Mouse (Mus musculus) c-Kit-negative CD71-positive TER-119-positive erythroid progenitor cells, embryonic 14.5 days (primary cell): ENCODE results near the gene Lrrn4cl.
"Not testable (repeated sequence)": the region's sequence is repeated elsewhere in the genome, so short reads cannot be mapped to it uniquely, and the experiment has no call there.

Source experiments
- DNase-seq: peaks from one replicate; pipeline ENCODE4 v3.0.0-alpha.2; 2013; ENCODE audit warnings: low read depth, low spot score

The Lrrn4cl gene

DNA sequence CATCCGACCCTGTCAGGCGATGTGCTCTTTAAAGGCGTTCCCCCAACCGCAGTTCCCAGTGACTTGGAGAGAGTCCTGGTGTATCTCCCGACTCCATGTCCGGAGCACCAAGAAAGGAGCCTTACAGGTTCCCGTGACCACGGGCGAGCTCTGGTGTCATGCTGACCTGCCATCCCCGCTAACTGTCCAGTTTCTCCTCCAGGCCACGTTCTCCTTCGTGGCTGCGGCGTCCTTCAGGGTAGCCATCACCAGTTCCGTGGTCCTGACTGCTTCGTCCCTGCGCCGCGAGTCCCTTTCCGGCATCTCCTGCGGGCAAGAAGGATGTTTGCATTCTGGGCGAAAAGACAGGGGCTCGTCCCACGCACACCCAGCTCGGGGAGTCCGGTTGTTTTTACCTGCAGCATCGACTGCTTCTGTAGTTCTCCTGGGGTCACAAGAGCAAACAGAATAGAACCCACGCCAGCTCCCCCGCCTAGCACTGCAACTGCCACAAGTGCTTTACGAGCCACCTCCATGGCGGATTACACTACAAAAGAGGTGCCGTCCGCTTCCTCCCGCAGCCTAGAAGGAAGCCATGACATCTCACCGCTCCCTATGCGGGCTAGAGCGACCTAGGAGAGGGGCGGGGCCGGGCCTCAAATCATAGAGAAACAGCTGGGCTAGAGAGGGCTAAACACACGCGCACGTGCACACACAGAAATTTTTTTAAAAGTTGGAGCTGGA is 29.9 kb downstream of the Lrrn4cl start, which contains the start of gene Uqcc3:
Uqcc3 (minus strand) TSS at position 613 of the 723 bp plus-strand sequence.
- peak; percentile 72 for DNase-seq

DNA sequence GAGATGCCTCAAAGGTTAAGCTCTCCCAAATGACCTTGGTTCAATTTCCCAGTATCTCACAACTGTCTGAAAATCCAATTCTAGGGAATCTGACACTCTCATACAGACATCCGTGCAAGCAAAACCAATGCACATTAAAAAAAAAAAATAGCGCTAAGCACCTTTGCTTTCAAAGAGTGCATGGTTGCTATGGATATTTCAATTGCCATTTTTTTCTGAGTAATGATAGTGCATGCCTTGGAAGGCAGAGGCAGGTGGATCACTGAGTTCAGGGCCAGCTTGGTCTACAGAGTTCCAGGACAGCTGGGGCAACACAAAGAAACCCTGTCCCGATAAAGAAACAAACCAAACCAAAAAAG is 30.4 kb downstream of the Lrrn4cl start:
- no peak for DNase-seq

DNA sequence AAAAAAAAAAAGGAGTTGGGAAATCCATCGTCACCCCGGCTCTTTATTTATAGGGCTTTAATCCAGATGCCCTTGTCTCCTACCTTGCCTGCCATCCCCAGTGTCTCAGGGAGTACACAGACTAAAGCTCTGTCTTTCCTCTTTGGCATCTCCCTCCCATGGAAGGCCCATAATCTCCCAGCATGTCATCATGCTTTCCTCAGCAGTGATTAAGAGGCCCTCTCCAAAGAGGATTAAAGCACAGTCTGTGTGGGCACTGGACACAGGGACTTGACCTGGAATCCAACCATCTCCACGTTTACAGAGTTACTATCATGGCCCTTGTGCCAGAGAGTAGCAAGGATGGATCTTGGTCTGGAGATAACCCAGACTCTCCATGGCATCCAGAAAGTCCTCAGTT is 33.0 kb downstream of the Lrrn4cl start, which contains the start of the genes Lbhd1 and Gm49403:
Lbhd1 (plus strand) TSS at position 117 of the 400 bp plus-strand sequence.
Gm49403 (plus strand) TSS at position 315 of the 400 bp plus-strand sequence.
- DNase-seq = no peak

DNA sequence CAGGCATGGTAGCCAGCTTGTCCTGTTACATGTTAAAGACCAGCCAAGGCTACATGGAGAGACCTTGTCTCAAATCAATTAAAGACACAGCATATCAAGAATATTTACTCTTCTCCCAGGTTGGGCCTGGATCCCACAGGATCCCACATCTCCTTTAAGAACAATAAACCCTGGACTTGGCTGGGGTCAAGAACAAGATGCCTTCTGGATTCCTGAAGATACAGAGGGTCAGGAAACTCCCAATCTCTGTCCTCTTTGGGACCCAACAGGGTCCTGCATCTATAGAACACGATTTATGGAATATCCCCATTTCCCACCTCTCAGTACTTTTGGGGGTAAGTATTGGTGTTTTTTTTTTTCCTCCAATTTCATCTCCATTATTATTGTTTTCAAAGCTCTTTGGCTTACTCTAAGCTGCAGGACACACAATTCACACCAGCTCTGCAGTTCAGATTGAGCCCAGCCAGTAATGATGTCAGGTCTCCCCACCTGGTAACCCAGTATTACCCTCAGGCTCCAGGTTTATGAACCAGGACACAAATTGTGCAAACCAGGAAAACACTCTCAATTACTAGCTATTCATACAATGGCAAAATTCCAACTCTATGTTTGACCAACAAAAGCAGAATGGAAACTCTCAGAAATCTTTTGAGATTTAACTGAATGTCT is 36.5 kb downstream of the Lrrn4cl start:
- DNase-seq = no peak

DNA sequence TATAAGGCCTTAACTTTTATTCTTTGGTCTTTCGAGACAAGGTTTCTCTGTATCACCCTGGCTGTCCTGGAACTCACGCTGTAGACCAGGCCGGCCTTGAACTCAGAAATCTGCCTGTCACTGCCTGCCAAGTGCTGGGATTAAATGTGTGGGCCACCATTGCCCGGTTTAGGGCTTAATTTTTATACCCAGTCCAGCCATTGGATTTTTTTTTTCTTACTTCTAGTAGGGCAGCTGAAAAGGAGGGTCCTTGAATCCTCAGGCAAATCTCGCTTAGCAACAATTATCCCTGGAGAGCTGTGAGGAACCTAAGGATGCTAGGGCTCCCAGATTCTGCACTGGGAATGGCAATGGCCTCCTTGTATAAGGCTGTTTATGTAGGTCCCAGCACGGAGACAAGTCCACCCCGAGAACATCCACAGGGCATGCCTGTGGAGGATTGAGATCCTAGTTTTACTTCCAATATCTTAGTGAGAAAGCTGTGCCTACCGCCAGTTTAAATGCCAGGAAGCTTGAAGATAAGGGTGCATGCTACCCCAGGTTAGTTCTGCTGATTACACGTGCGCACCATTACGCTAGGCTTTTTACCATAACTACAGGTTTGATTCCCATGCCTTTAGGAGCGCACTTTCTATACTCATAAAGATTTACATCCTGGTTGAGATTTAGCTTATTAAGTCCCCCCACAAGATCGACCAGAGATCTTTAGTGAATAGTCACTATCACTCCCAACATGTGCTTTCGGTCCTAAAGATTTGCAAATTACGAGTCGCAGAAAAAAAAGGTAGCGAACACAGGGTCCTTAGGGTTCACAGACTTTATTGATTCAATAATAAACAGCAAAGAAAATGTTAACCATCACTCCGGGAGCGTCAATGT is 37.3 kb downstream of the Lrrn4cl start:
- peak; percentile 28 for DNase-seq

DNA sequence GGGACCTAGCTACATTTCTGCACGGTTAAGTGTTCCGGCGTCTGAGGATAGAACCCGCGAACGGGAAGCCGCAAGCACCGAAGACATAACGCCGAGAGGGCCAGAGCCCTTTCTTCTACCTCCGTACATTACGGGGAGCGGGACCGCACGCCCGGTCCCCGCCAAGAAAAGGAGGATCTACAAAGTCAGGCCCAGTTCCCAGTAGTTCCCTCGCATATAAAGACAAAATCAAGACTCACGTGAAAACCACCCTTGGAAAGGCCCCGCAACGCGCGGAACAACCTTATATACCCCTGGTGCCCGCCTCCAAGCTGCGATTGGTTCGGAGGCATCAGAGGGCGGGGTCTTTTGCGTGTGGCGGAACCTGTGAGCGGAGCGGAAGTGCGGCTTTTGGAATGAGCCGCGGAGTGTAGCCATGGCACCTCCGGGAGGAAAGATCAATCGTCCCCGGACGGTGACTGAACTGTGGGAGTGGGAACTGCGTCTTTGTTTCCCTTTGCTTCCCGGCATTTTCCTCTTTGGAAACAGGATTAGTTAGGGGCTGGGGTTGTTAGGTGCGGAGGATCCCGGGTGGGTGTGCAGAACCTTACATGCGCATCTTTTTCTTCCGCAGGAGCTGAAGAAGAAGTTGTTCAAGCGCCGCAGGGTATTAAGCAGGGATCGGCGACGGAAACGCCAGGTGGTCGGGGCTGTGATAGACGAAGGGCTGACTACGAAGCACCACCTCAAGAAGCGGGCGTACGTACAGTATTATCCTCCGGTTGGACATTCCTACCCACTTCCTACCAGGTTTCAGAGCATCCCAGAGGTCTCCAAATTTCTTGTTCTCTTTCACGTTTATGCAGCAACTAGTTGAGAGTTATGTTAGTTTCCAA is 38.2 kb downstream of the Lrrn4cl start, which contains the start of the genes 1810009A15Rik and Gm49416:
1810009A15Rik (plus strand) TSS at position 343 of the 875 bp plus-strand sequence.
Gm49416 (plus strand) TSS at position 416 of the 875 bp plus-strand sequence.
- DNase-seq = peak; percentile 93

DNA sequence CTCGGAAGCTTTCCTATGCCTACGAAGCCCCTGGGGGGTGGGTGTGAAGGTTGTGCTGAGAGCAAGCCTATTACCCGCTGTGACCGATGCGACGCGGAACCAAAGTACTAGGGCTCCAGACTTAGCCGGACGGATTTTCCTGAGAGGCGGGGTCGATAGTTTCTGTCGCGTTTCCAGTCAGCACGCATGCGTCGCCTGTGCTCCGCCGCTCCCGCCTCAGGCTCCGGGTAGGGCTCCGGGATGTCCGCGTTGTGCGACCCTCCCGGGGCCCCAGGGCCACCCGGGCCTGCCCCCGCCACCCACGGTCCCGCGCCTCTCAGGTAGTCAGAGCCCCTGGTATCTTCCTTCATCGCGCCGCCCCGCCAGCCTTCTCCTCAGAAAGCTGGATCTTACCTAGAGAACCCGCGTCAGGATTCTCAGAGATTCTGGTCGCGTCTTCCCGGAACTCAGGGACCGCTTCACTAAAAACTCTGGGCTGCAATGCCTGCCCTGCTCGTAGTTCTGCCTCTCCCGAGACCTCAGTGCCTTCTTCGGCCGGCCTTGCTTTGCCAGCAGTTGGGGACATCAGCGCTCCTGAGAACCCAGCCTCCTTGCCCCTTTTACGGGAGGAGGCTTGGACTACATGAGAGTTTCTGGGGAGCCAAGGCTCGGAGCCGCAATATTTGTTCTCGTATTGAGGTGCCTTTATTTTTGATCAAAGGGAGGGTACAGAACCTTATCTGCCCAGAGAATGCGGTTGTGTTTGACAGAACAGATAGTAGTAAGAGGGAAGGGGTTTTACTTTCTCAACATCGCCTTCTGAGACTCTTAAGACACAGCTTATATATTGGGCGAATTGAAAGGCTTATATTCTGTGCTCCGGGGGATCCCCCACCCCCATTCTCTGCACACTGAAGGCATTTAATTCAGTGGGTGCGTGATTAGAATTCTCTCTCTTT is 42.5 kb downstream of the Lrrn4cl start, which contains the start of gene Ints5:
Ints5 (plus strand) TSS at position 177 of the 938 bp plus-strand sequence.
- peak; percentile 82 for DNase-seq

DNA sequence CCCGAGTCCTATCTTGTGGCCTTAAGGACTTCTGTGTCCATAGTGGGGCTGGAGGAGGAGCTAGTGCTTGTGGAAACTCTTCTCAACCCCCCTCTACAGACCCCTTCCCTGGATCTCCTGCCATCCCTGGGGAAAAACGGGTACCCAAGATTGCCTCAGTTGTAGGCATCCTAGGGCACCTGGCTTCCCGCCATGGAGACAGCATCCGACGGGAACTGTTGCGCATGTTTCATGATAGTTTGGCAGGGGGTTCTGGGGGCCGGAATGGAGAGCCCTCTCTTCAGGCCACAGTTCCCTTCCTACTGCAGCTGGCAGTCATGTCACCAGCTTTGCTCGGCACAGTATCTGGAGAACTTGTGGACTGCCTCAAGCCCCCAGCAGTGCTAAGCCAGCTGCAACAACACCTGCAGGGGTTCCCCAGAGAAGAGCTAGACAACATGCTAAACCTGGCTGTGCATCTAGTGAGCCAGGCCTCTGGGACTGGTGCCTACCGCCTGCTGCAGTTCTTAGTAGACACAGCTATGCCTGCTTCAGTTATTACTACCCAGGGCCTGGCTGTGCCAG is 44.9 kb downstream of the Lrrn4cl start:
- no peak for DNase-seq

DNA sequence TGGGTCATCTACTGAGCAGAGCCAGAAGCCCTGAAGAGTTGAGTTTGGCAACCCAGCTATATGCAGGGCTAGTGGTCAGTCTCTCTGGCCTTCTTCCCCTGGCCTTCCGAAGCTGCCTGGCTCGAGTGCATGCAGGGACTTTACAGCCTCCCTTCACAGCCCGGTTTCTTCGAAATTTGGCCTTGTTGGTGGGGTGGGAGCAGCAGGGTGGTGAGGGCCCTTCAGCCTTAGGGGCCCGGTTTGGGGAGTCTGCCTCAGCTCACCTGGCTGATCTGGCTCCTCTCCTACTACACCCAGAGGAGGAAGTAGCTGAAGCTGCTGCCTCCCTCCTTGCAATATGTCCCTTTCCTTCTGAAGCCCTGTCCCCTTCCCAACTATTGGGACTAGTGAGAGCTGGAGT is 45.7 kb downstream of the Lrrn4cl start:
- DNase-seq = not testable (repeated sequence)

DNA sequence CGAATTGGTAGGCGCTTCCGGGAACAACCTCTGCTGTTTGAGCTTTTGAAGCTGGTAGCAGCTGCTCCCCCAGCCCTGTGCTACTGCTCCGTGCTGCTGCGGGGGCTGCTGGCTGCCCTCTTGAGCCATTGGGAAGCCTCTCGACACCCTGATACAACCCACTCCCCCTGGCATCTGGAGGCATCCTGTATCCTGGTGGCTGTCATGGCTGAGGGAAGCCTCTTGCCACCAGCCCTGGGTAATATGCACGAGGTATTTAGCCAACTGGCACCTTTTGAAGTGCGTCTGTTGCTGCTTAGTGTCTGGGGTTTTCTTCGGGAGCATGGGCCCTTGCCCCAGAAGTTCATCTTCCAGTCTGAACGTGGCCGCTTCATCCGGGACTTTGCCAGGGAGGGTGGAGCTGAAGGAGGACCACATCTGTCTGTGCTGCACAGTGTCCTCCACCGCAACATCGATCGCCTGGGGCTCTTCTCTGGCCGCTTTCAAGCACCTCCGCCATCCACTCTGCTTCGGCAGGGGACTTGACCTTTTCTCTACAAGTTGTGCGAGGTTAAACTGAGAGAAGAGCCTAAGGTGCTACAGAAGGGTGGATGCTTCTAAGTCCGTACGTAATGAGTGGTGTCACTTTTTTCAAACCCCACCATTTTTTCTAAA is 46.8 kb downstream of the Lrrn4cl start:
- DNase-seq = not testable (repeated sequence)

DNA sequence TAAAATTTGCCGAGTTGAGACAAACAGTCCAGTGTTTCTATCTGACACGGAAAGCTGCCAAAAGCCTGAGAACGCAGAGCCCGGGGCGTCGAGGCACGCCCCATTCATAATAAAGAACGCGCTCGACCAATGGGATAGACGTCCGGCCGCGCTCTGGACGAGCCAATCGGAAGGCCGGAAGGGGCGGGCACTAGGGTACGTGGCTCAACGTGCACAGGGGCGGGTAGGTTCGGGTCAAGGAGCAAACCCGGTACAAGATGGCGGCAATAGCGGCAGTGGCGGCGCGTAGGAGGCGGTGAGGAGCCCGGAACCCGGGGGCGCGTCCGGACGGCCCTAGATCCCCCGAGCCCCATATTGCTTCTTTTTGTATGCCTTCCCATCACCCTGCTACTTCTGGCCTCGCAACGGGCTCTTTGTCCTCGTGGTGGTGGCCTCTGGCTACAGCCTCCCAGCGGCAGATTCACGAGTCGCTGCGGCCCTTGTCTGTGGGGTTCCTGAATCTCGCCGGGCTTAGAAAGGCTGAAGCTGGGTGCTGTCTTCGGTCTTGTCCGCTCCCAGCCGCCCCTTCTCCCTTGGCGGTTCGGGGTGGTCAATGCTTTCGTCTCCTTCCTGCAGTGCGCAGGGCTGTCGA is 47.4 kb downstream of the Lrrn4cl start, which contains the start of gene Ganab:
Ganab (plus strand) TSS at position 207 of the 631 bp plus-strand sequence.
- DNase-seq = peak; percentile 95

DNA sequence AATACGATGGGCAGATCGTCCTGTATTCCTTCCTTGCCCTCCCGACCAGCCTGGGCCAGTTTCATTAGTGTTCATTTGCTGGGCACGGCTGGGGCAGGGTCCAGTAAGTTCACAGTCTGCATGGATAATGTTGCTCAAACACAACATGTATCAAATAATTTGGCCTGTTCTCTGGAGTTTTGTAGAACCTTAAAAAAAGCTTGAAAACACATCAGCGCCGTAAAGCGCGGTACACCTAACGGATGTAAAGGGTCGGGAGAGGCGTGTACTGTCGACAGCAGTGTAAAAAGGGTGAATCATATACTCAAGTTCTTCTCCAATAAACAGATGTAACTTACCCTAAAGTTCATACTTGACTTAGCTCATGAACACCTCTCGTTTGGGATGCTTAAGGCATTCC is 48.0 kb downstream of the Lrrn4cl start:
- no peak for DNase-seq

DNA sequence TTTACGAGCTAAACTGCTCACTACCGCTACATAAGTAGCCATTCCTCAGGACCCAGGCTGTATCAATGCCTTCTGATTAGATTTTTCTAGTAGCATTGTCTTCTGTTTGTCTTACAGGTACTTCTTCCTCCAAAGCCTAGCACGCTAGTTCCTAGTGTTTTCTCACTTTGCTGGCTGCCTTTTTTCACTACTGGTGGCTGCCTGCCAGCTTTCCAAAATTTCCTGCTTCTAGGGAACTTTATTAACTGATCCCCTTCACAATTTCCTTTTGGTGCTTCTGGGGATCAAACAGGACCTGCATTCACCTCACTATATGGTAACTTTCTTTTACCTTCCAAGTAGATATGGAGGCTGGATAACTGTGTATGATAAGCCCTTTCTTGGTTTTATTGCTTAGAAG is 48.5 kb downstream of the Lrrn4cl start:
- no peak for DNase-seq

DNA sequence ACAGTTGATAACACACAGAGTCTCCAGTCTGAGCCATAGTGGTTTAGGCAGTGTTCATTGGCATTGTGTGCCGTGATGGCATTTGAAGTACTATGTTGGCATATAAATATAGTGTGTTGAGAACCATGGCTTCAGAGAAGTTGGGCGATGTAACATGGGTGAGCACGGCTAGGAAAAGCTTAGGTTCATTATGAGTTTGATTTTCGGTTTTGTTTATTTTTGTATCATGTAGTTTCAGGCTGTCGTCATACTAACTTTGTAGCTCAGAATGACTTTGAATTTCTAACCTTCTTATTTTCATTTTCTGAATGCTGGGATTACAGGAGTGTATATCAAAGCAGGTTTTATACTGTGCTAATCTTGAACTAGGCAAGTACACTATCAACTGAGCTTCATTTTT is 52.8 kb downstream of the Lrrn4cl start:
- no peak for DNase-seq
